Mouse (Mus musculus) thymus, postnatal 0 days (tissue): ENCODE data around the gene Eif3a. TPM values are rescaled to one million over a fixed set of nuclear protein-coding genes. Genes with fewer than 3 reads are reported as not detected.

Experiments used
- DNase-seq: peaks from one replicate; pipeline ENCODE4 v3.0.0-alpha.2; 2015; ENCODE audit warnings: low spot score
- polyA plus RNA-seq: library from polyadenylated mRNA; unstranded; fragments of >200 nt; fragmentation: Nextera tagmentation; extraction: Ambion mirVana; gene quantifications from 2 replicates; pipeline ENCODE4 v1.2.1, GENCODE M21; 2015

The Eif3a gene
- polyA plus RNA-seq: 96.9 and 100 TPM in 2 replicates

DNA sequence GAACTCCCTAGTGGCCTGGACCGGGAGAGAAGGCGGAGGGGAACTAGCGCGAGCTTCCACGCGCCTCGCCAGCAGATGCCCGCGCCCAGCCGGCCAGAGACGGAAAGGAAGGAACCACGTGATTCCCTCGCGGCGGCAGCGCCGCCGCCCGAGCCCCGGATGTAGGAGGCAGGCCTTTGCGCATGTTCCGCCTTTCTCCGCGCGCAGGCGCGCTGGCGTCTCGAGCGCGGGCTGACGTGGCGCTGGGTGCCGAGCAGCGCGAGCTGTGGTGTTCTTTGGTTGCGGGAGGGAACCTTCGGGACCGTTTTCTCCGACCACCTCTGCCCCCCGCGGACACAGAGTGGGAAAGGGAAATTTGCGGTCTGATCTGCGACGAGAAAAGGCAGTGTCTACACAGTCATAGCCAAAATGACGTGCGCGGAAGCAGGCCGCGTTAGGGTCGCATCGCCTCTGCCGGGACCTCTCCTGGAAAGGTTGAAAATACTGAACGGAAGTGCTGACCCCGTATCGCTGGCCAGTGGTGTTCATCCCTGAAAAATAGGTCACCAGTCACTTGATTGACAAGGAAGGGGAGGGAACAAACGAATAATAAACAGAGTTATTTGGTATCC is at the start of gene Eif3a:
Gene Eif3a, minus strand, starts transcription at position 108 of the 611 bp plus-strand sequence.
- DNase-seq: peak; percentile 96

DNA sequence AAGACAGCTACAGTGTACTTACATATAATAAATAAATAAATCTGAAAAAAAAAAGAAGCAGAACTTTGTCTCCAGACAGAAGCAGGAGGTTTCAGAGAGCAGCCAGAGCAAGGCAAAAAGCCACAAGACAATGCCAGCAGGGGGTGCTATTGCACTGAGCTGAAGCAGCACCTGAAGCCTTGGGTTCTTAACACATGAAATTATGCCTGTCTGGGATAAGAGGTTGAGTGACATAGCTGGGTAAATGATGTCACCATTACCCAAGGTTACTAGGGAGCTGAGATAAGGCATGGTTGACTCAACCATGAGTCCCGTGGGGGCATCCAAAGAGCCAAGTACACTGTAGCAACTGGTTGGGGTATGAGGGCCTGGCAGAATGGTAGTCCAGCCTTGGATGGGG is 47.3 kb upstream of the Eif3a start:
- DNase-seq: peak; percentile 75

DNA sequence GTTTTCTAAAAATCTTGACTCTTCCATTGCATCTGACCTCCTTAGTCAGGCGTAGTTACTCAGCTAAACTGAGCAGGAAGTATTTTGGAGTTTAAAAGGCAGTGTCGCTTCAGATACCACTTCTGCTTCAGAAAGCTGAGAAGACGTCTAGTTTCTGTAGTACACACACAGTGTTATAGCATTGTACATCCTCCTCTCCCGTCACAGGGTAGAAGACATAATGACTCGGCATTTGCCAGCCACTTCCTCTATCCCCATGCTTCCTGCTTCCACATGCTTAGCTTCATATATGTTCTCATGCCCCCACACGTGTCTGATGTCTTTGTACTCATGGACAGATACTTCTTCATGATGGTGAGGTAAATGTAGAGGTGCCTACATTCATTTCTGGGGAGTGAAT is 28.2 kb upstream of the Eif3a start:
- DNase-seq: no peak

DNA sequence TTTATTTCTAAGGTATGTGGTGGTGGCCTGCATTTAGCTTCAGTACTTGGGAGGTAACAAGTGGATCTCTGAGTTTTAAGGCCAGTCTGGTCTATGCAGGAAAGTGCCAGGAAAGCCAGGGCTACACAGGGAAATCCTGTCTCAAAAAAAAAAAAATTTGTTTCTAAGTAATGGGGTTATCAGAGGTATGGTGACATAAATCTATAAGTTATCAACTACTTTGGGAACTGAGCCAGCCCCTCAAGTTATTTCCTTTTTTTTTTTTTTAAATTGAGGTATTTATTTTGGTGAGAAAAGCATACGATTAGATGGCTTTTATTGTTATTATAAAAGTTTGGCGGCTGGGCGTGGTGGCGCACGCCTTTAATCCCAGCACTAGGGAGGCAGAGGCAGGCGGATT is 22.7 kb upstream of the Eif3a start:
- no peak for DNase-seq

DNA sequence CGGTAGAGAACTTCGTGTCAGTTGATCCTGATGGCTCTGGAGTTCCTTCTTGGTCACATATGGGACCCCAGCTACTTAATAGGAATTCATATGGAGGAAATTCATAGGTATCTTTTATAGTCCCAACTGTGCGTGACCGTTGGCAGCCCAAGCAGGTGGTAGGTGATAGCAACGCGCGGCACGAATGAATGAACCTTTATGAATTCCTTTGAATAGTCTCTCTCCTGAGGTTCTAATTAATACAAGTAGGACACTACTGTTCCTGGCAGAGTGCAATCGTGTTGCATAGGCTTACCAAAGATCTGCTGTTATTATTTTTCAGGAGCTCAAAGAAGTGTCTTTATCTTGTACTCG is 21.6 kb upstream of the Eif3a start:
- peak; percentile 9 for DNase-seq

DNA sequence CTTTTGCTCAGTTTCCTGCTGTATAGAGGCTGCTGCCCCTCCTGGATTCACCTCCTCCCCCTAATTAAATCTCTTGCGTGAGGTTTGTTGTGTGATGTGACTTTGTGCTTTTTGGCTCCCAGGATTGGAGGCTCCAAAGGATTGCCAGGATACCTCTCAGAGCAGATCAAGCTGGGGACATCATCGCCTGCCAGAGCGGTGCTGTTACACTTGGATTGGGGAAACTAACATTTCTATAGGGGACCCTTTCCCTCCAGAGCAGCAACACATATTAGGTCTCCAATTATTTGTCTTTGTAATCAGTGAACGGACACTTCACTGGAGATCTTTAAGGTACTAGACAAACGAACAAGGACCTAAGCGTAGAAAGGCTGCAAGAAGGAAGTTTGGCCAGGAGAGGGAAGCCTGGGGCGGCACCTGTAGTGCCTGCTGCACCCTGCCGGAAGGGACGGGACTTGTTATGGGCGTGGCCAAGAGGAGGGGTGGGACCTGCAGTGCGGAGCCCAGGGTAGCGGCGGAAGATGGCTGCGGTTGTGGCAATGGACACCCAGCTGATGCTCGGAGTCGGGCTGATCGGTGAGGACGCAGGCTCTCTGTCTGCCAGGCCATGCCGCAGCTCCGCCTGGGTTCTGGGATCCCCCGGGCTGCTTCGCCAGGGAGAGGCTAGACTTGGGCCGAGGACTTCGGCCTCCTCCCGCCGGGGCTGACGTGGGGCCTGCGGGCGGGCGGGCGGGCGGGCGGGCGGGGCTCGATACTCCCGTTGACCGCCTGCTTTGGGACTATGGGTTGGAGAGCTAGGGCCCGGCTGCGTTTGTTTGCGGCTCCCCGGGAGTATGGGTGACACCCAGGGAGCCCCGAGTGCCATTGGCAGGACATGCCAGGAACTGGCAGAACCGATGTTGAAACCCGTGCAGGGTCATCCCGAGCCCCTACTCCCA is 20.9 kb upstream of the Eif3a start, which contains the start of gene Fam45a:
Gene Fam45a, plus strand, starts transcription at position 488 of the 938 bp plus-strand sequence.
- DNase-seq: peak; percentile 93

DNA sequence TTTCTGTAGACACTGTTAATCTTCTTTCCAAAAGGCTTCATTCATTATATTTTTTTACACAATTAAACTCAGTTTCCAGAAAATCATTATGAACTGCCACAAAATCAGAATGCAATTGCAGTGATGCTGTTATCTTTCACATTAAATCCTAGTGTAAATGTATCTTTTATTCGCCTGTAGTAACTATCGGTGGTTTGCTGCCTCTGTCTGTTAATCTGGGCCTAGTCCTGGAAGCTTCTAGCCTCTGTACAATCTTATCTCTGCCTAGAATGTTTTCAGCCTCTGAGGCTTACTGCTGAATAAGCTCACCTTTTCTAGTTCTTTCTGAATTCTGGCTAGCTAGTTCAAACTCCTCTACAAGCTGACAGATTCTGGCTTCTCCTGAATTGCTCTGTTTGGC is 19.5 kb upstream of the Eif3a start:
- DNase-seq: no peak

DNA sequence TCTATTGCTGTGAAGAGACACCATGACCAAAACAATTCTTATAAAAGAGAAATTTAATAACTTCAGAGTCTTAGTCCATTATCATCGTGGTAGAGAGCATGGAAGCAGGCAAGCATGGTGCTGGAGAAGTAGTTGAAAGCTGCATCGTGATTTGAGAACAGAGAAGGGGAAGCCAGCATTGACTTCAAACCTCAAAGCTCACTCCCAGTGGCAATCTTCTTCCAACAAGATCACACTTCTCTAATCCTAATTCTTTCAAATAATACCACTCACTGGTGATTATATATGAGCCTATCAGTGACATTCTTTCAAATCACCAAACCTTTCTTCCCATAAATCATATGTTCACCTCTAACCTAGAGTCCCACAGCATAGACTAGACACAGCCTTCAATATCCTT is 14.4 kb upstream of the Eif3a start:
- DNase-seq: no peak

DNA sequence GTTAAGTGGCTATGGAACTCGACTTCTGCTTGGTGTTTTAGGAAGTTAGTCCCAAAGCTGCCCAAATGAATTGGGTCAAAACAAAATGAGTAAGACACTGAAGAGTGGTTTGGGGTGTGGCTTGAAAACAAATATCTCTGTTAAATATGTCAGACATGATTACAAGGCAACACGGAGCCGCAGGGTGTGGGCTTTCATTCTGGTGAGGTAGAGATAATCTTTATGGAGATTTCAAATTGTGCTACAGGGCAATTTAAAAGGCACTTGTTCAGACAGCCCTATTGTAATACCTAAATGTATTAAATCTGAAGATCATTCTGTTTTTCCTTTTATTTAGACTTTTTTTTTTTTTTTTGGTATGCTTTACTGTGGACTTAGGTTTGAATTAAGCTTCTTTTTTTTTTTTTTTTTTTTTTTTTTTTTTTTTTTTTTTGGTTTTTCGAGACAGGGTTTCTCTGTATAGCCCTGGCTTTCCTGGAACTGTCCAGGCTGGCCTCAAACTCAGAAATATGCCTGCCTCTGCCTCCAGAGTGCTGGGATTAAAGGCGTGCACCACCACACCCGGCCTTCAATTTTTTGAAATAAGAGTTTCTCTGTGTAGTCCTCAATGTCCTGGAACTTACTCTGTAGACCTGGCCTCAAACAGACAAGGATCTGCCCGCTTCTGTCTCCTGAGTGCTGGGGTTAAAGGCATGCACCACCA is 9.6 kb upstream of the Eif3a start:
- no peak for DNase-seq

DNA sequence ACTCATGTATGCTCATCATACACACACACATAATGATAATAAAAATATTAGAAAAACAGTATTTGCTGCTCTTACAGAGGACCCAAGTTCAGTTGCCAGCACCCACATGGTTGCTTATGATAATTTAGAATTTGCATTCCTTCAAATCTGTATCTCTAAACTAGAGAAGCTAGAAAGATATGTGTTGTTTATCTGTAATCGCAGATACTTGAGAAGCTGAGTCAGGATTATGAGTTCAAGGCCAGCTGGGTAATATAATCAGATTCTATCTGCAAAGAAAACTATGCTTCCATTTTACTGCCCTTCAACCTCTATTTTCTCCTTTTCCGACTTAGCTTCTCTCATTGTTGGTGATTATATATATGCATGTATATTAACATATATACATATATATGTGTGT is 7.0 kb upstream of the Eif3a start:
- DNase-seq: no peak

DNA sequence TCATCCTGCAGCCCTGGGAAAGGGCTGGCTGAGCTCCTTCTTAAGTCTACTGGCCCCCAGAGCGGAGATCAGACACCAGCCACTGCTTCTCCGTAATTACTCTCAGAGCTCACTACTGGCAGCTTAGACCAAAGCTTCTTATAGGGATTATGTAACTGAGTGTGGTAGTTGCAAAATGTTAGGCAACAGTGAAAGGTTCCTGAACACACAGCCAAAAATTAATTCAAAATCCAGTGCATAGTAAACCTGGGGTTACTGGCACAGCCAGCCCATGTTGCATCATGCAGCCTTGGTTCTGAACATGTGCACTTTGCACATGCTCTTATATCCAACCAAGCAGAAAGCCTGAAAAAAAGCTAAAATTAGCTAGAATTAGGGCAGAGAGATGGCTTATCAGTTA is 4.8 kb upstream of the Eif3a start:
- DNase-seq: no peak

DNA sequence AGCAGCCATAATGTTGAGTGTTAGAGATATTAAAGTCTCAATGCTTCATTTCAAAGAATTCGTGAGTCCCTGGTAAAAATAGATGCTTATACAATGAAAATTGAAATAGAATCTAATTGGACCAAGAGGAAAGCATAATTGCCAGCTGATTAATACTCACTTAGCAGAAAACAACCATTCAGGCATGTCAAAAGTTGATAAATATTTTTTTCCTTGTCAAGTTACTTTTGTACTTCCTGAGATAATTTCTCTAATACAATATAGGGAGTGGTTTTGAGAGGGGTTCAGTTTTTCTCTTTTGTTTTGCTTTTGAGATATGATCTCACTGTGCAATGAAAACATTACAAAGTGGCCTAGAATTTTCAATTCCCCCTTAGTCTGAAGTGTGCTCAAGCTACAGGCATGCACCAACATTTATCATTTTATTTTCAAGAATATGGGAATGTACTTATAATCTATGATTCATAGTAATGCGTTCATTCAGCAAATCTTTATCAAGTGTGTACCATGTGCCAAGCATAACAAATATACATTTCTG is 2.8 kb upstream of the Eif3a start:
- no peak for DNase-seq

DNA sequence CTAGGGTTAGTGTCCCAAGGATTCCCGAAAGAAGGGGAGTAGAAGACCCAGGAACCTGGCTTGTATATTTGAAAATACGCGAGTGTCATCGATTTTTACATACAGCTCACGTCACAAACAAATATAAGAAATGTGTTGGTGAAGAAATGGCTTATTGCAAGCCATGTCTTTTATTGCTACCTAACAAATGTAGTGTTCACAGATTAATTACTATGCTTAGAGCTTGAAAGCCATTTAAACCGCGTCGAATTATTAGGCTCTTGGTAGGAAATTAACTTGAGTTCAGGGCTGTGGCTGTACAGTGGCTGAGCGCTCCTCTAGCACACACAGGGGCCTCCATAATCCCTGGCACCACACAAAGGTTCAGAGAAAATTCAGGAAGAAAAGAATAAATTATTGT is 706 bp upstream of the Eif3a start:
- no peak for DNase-seq

DNA sequence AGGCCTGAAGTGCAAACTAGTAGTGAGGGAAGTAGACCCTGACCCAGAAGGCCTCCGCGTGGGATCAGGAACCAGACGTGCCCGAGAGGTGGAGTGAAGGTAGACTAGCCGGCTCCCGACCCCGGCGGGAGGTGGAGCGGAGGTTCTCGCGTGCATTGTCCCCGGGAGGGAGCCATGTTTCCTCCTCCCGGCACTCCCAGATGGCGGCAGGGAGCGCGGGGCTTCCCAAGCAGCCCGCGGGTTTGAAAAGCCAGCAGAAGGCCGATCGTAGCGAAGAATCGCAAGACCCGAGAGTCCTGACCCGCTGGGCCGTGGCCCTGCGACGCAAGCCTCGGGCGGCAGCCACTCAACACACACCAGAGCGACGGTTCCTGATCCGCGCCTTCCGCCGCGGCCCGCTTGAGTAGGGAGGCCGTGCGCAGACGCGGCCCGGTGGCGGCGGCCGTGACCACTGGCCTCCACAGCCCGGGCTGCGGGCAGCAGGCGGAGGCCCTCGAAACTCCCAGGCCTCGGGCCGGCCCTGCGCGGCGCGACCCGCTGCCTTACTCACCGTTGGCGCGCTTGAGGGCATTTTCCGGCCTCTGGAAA is 445 bp downstream of the Eif3a start:
- DNase-seq: peak; percentile 49

DNA sequence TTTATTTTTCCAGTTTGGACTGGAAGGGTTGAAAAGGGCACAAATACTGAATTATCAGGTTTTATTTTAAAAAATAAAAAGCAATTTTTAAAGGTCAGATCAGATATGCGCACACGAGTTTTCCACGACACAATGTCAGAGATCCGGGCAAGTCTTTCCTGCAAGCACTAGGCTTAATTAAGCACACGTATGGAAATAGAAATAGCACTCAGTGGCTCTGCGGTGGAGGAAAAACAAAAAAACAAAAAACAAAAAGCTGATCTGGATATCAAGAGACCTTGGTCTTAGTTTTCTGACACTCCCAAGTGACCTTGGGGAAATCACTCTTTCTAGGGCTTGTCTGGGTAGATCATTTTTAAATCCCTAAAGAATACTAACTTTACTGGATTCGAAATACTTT is 1.0 kb downstream of the Eif3a start:
- no peak for DNase-seq

DNA sequence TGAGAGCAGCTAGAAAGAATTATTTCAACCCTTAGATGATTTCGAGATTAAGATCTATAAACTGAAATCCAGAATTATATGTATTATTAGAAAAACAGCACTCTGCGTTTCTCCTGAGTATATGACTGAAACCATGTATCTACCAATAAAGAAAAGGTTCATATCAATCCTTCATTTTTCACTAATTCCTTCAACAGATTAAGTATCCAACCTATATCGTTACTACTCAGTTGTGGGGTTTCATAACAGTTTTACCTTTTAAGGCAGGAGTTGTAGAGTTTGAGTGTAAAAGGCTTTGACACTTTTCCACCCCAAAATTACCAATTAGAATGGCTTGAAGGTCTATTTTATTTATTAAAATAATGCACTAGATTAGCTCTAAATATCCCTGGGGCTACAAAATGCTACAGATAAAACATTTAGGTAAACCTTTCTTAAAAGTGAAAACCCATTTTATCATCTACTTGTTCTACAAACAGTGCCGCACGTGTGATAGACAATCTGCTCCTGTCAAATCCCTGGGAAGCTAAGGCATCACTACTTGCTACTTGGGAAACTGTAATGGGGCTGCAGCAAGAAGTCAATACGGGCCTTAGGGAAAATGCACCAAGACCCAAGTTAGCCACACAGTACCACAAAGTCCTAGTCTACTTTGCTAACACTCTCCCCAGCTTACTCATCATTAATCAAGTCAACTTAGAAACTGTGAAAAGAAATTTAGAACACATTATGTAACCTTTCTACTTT is 2.1 kb downstream of the Eif3a start:
- DNase-seq: no peak

DNA sequence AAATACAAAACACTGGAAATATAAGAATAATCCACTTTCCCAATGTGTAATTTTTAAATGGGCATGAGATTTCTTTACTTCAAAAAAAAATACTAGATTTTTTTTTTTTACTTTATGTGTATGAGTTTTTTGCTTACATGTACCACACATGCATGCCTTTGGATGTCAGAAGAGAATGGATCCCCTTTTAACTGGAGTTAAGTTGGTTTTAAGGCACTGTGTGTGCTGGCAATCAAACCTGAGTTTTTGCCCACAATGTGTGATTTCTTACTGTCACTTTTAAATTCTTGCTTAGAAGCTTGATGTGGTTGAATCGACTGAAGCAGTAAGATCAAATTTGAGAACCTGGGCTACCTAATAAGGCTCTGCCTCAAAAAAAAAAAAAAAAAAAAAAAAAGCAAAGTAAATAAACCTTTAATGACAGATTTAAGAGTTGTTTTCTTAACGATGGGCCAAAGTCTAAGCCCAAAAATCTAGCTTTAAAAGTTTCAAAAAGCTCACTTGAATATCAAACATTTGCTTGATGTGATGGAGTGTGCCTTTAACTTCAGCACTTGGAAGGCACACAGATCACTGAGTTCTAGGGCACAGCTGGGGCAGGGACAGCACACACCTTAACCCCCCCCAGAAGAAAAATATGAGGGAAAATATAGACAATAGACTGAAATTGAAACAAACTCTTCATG is 2.9 kb downstream of the Eif3a start:
- DNase-seq: no peak

DNA sequence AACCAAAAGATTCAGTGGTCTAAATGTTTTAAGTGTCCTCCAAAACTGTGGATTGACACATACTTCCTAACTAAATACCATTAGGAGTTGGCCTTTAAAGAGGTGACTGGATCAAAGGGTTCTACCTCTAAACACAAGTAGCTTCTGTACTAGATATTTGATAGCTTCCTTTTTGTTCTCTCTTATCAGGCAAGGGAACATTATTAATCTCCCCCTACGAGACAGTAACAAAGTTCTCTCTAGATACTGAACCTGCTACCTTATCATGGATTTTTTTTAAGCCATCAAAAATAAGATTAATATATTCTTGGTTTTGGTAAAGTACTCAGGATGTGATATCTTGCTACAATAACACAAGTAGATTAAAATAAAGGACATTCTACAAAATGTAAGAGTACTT is 5.7 kb downstream of the Eif3a start:
- DNase-seq: no peak

DNA sequence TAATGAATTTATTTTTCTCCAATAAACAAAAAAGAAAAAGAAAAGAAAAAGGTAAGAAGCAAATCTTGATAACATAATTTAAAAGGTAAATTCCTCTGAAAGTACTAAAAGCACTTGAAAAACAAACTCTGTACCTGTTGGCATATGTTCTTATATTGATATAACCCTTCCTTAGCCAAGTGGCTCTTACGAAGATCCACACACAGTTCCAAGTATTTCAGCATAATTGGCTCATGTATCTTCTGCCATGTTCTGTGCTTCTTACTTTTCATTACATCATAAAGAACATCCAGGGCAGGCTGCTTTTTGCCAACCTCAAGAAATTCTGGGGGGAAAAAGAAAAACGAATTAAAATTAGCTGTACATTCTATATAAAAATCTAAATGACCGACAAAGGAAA is 8.4 kb downstream of the Eif3a start:
- no peak for DNase-seq

DNA sequence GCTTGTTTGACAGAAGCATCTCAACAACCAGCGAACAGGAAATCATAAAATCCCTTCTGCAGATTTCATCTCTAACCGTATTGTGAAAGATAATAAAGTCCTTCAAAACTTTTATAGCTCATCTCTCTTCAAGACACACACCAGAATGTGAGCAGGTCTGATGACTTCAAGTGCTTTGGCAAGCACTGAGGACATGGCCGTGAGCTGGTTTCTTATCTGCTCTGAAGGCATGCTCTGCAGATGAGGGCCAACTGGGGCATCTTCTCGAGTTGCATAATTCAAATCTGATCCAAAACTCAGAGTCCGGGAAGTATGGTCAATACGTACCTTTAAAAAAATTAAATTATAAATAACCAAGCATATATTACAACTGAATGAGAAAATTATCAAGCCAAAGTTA is 17.1 kb downstream of the Eif3a start:
- DNase-seq: no peak
